Mouse (Mus musculus) CH12.LX (cell line): ENCODE results near the gene Myo1c. TPM values are rescaled to one million over a fixed set of nuclear protein-coding genes. Genes with fewer than 3 reads are reported as not detected.

Experiments used
- DNase-seq: peaks from one replicate; pipeline ENCODE4 v3.0.0-alpha.2; 2013; ENCODE audit errors: extremely low read depth
- H3K27ac ChIP-seq: 2 replicates; pipeline ENCODE4 v1.5.1; 2012; ENCODE audit warnings: low read depth, mild to moderate bottlenecking, control low read depth, moderate library complexity; ENCODE audit not compliant: insufficient read depth
- H3K27me3 ChIP-seq: replicated peaks from 2 replicates; pipeline ENCODE3; 2012; ENCODE audit warnings: inconsistent platforms
- H3K36me3 ChIP-seq, 2 experiments: replicated peaks in 1 of 2; 2 replicates each; pipeline versions ENCODE3 to v1.6.1; 2012; ENCODE audit warnings: inconsistent platforms in 1 of 2, low read length in 1 of 2, mild to moderate bottlenecking in 1 of 2, mixed read lengths in 1 of 2, moderate library complexity in 1 of 2; ENCODE audit not compliant: control insufficient read depth in 1 of 2, insufficient read depth in 1 of 2
- H3K4me1 ChIP-seq, 2 experiments: 2 replicates each; pipeline ENCODE4 v1.6.1; 2012; ENCODE audit warnings: inconsistent platforms in 1 of 2, moderate library complexity in 1 of 2; ENCODE audit not compliant: insufficient read depth in 2 of 2, control insufficient read depth in 1 of 2
- H3K4me2 ChIP-seq: 2 replicates; pipeline ENCODE4 v1.6.1; 2012; ENCODE audit warnings: low read depth, mild to moderate bottlenecking, control low read depth; ENCODE audit not compliant: poor library complexity, insufficient read depth, severe bottlenecking
- H3K4me3 ChIP-seq, 3 experiments: fragments of 150-350 bp in 1 of 3; sonication (generic) in 1 of 3; replicated peaks in 1 of 3; 2 replicates each; pipeline versions ENCODE3 to v1.5.1; 2011 to 2012; ENCODE audit warnings: low read depth in 2 of 3, low read length in 2 of 3, mild to moderate bottlenecking in 2 of 3, moderate library complexity in 2 of 3, control low read depth in 1 of 3, improper control_type of control experiment in 1 of 3, inconsistent platforms in 1 of 3, mixed read lengths in 1 of 3; ENCODE audit not compliant: poor library complexity in 1 of 3
- H3K79me2 ChIP-seq: replicated peaks from 2 replicates; pipeline ENCODE4 v1.6.1; 2012; ENCODE audit warnings: mild to moderate bottlenecking, moderate library complexity; ENCODE audit not compliant: control insufficient read depth, poor library complexity, insufficient read depth, severe bottlenecking; ENCODE audit errors: extremely low read depth
- H3K9ac ChIP-seq: 2 replicates; pipeline ENCODE4 v1.6.1; 2012; ENCODE audit warnings: low read depth, mild to moderate bottlenecking, control low read depth, moderate library complexity; ENCODE audit not compliant: insufficient read depth
- H3K9me3 ChIP-seq: replicated peaks from 2 replicates; pipeline ENCODE3; 2012; ENCODE audit warnings: low read length, inconsistent platforms, mixed read lengths
- BHLHE40 ChIP-seq: IDR thresholded peaks from 2 replicates; pipeline ENCODE4 v1.6.1; 2011; ENCODE audit warnings: mild to moderate bottlenecking, low read depth, low read length, improper control_type of control experiment
- CTCF ChIP-seq, 2 experiments: IDR thresholded peaks in 1 of 2; conservative IDR thresholded peaks in 1 of 2; 2 replicates each; pipeline ENCODE4 v1.5.1; 2011 to 2012; ENCODE audit warnings: low read depth in 2 of 2, low read length in 2 of 2, improper control_type of control experiment in 1 of 2, inconsistent platforms in 1 of 2, mild to moderate bottlenecking in 1 of 2, moderate library complexity in 1 of 2
- ELF1 ChIP-seq: IDR thresholded peaks from 2 replicates; pipeline ENCODE4 v1.6.1; 2014; ENCODE audit warnings: low read depth, mild to moderate bottlenecking, inconsistent platforms, low read length, improper control_type of control experiment
- HCFC1 ChIP-seq: IDR thresholded peaks from 2 replicates; pipeline ENCODE4 v1.6.1; 2012; ENCODE audit warnings: low read depth, mild to moderate bottlenecking, inconsistent platforms, low read length, improper control_type of control experiment
- IRF4 ChIP-seq: IDR thresholded peaks from 2 replicates; pipeline ENCODE4 v1.6.1; 2014; ENCODE audit warnings: low read depth, mild to moderate bottlenecking, inconsistent platforms, low read length, improper control_type of control experiment
- JUN ChIP-seq: IDR thresholded peaks from 2 replicates; pipeline ENCODE4 v1.6.1; 2011; ENCODE audit warnings: low read depth, mild to moderate bottlenecking, low read length, improper control_type of control experiment, moderate library complexity; ENCODE audit not compliant: insufficient read depth
- JUND ChIP-seq: conservative IDR thresholded peaks from 2 replicates; pipeline ENCODE4 v1.6.1; 2011; ENCODE audit warnings: low read depth, low read length, improper control_type of control experiment
- KAT2A ChIP-seq: IDR thresholded peaks from 2 replicates; pipeline ENCODE4 v1.6.1; 2012; ENCODE audit warnings: low read length, improper control_type of control experiment, inconsistent platforms; ENCODE audit not compliant: insufficient replicate concordance
- MAFK ChIP-seq: IDR thresholded peaks from 2 replicates; pipeline ENCODE4 v1.6.1; 2011; ENCODE audit warnings: low read length, improper control_type of control experiment; ENCODE audit not compliant: insufficient replicate concordance
- MXI1 ChIP-seq: IDR thresholded peaks from 2 replicates; pipeline ENCODE4 v1.6.1; 2011; ENCODE audit warnings: mild to moderate bottlenecking, low read depth, low read length, improper control_type of control experiment
- MYC ChIP-seq: IDR thresholded peaks from 2 replicates; pipeline ENCODE4 v1.6.1; 2011; ENCODE audit warnings: low read depth, mild to moderate bottlenecking, improper control_type of control experiment, low read length
- NELFE ChIP-seq: IDR thresholded peaks from 2 replicates; pipeline ENCODE4 v1.6.1; 2011; ENCODE audit warnings: low read depth, low read length, improper control_type of control experiment
- PAX5 ChIP-seq: IDR thresholded peaks from 2 replicates; pipeline ENCODE4 v1.6.1; 2012; ENCODE audit warnings: low read length, inconsistent platforms, mixed read lengths
- POLR2AphosphoS2 ChIP-seq: IDR thresholded peaks from 2 replicates; pipeline ENCODE4 v1.6.1; 2011; ENCODE audit warnings: low read depth, low read length, improper control_type of control experiment
- RAD21 ChIP-seq: IDR thresholded peaks from 2 replicates; pipeline ENCODE4 v1.6.1; 2011; ENCODE audit warnings: low read depth, mild to moderate bottlenecking, low read length, improper control_type of control experiment, moderate library complexity
- SMC3 ChIP-seq: IDR thresholded peaks from 2 replicates; pipeline ENCODE4 v1.6.1; 2011; ENCODE audit warnings: low read depth, low read length, improper control_type of control experiment
- ZNF384 ChIP-seq: IDR thresholded peaks from 2 replicates; pipeline ENCODE4 v1.6.1; 2012; ENCODE audit warnings: low read depth, low read length, improper control_type of control experiment, inconsistent platforms
- dilution Hi-C: fragments of 300-500 bp; cut with MboI; formaldehyde crosslinking; loops from 2 replicates; pipeline ENCODE4 v1.14.3; 2020; ENCODE audit warnings: low sequenced_read_pairs; ENCODE audit not compliant: extremely low pct_unique_long_range_greater_than_20kb, extremely low pct_ligation_motif_present
- in situ Hi-C: fragments of 300-500 bp; cut with MboI; formaldehyde crosslinking; loops from 3 replicates; pipeline ENCODE4 v1.14.3; 2019; ENCODE audit warnings: low sequenced_read_pairs, low pct_ligation_motif_present, low pct_unique_long_range_greater_than_20kb, mixed read lengths
- polyA plus RNA-seq: library from polyadenylated mRNA; unstranded; fragments of >175 nt; gene quantifications from 2 replicates; pipeline ENCODE4 v1.2.1, GENCODE M21; 2012; ENCODE audit warnings: low read depth; ENCODE audit not compliant: insufficient read length
- total RNA-seq, 2 experiments: library from RNA; depleted of rRNA; stranded (reverse); fragments of 300-350 nt in 1 of 2; fragments of >200 nt in 1 of 2; gene quantifications; 2 replicates each; pipeline ENCODE4 v1.2.3; 2012 to 2014

Gene Myo1c
- total and polyA plus RNA-seq, 3 experiments, result 21.9 to 52.0 (median 41.1) TPM

DNA sequence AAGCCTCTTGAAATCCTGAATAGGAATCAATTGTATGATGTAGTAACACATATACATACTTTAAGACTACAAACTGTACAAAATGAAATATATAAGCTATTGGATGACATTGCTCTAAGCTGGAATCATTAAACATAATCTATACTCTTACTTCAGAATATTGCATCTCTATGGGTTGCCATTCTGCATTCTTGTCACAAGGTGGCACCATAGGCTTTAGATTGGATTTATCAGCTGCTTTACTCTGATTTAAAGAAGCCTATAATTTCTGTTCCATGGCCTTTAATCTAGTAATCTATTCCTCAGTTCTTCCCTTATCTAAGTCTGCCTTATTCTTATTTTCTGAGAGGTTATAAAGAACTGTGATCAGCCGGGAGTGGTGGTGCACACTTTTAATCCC is 63.6 kb downstream of the Myo1c start (continued):
- TF ChIP-seq MYC, result peak; percentile 78; the same call in 1 of the 2 replicates
- TF ChIP-seq POLR2AphosphoS2, result no peak
- TF ChIP-seq ELF1, result no peak
- no peak; the same call in none of the 2 replicates for TF ChIP-seq RAD21
- 0 out of 2 replicates have a peak, but pooled peaks have one; percentile 21 for TF ChIP-seq BHLHE40
- TF ChIP-seq JUND, result peak; percentile 67

DNA sequence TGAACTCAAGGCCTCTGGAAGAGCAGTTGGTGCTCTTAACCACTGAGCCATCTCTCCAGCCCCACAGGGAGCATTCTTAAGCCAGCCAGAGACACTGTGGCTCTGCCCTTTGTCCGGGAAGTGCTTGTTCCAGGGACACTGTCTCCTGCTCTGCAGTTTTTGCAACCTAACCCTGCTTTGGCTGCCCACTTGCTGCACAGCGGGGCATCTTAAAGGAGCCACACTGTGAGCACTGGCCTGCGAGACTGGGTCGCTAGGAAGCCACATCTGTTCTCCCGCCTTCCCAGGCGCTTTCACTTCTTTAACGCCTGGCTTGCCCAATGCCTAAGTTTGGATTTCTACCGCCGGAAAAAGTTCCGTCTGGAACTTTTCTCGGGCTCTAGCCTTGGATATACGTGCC is 65.3 kb downstream of the Myo1c start:
- Histone ChIP-seq H3K4me1 (no peaks in the 10 kb centered on the region), H3K27ac (no peak overlapping the region), H3K4me2 (no peak overlapping the region), H3K9ac (no peak overlapping the region), H3K36me3 (no peaks in the 10 kb centered on the region), H3K9me3 (peaks cover 6% of the 10 kb centered on the region), H3K27me3 (no peaks in the 10 kb centered on the region), H3K79me2 (no peaks in the 10 kb centered on the region), H3K4me3 (no peak overlapping the region)
- TF ChIP-seq MAFK (no peak), RAD21 (no peak), BHLHE40 (no peak), JUN (no peak), MXI1 (no peak), KAT2A (no peak), HCFC1 (no peak)
- dilution Hi-C loops (no loop called here), in situ Hi-C loops (loop anchor here (10.0 kb wide), 2 partner anchors 189 to 249 kb away; no protein-coding TSS in a partner anchor)
- no peak for DNase-seq

DNA sequence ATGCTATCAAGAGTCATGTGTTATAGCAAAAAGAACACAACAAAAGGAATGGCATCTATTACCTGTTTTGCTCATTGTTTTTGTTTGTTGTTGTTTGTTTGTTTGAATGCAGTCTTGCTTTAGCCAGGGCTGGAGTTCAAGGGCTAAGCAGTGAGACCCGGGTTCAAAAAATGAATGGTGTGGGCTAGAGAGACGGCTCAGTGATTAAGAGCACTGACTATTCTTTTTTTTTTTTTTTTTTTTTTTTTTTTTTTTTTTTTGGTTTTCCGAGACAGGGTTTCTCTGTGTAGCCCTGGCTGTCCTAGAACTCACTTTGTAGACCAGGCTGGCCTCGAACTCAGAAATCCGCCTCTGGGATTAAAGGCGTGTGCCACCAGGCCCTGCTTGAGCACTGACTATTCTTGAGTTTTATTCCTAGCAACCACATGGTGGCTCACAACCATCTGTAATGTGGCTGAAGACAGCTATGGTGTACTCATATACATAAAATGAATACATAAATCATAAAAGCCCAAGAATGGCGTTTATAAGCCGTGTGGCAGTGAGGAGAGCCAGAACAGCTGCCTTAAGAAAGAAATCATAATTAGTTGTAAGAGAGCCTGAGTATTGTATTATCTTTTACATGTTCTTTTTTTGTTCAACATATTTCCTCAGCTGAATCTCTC is 66.5 kb downstream of the Myo1c start:
- Histone ChIP-seq H3K4me1 (no peaks in the 10 kb centered on the region), H3K4me2 (no peak overlapping the region), H3K9me3 (peaks cover 14% of the 10 kb centered on the region), H3K4me3 (no peak overlapping the region), H3K27ac (no peak overlapping the region), H3K9ac (no peak overlapping the region), H3K79me2 (no peaks in the 10 kb centered on the region), H3K36me3 (no peaks in the 10 kb centered on the region), H3K27me3 (no peaks in the 10 kb centered on the region)
- dilution Hi-C loops, result no loop called here
- in situ Hi-C loops, result loop anchor here (10.0 kb wide), 2 partner anchors 188 to 248 kb away; no protein-coding TSS in a partner anchor
- DNase-seq, result no peak
- no peak for TF ChIP-seq MYC
- TF ChIP-seq KAT2A, result no peak
- TF ChIP-seq RAD21, result peak; percentile 55
- TF ChIP-seq IRF4, result no peak
- TF ChIP-seq ELF1, result no peak
- TF ChIP-seq ZNF384, result peak; percentile 59
- no peak for TF ChIP-seq PAX5
- TF ChIP-seq CTCF (conservative IDR thresholded peaks at IDR 0.05 in 1 of 2, IDR thresholded peaks at IDR 0.05 in 1 of 2; ENCODE audit: low read depth in 2 of 2, low read length in 2 of 2), result peak in 1 of 2 experiments; percentile 59; a peak in 2 of 4 replicates
- peak; percentile 41 for TF ChIP-seq SMC3
- TF ChIP-seq NELFE, result no peak
